Mouse (Mus musculus) 3134 (cell line): ENCODE measurements around the gene Fgf22.
A peak's percentile ranks its signal among the peaks of the same experiment; 100 is the strongest.

Source experiments
- DNase-seq: peaks from one replicate; pipeline ENCODE4 v3.0.0-alpha.2; 2011; ENCODE audit warnings: low spot score; ENCODE audit not compliant: insufficient read length; ENCODE audit errors: extremely low read depth

Gene Fgf22

GRCm38 (mm10) chr10:79766001-79766507 lies 11.2 kb downstream of the Fgf22 start:
- no peak for DNase-seq

- DNase-seq = peak; percentile 100
Measured at GRCm38 (mm10) chr10:79766508-79767325, 11.8 kb downstream of the Fgf22 start, which contains the start of gene Rnf126. TSS of gene Rnf126 (minus strand) at chr10:79766952.

DNA sequence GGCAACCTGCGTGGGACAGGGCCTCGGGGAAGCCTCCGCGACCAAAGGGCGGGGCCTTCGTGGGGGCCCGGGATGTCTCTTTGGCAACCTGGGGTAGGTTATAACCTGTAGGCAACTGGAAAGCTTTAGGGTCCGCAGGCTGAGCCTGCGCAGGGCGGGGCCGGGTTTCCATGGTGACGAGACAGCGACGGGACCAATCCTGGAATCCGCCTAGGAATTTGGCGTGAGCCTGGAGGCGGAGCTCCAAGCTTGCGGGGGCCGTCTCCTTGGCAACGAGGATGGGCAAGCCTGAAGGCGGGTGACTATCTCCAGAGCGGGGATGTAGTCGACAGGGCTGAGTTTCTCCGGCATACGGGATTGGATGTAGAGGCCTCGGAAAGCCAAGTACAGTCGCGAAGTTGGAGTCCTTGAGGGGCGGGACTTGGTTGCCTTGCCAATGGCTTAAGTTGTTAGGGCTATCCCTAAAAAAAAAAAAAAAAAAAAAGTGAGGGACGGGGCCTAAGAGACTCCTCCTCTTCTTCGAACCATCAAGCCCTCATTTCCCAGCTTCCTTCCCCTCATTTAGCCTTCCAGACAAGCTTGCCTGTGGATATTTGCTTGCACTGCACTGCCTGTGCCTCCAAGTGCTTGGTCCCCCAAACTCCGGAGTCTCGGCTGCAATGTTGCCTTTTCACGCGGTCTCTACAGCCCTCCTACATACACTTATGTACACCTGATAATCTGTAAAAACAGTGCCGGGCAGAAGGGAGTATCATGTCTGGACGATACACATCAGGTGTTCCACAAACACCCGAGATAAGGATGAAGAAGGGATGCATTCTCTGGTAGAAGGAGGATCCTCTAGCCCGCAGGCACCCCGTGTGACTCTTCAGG lies 12.7 kb downstream of the Fgf22 start:
- DNase-seq = peak; percentile 97

DNA sequence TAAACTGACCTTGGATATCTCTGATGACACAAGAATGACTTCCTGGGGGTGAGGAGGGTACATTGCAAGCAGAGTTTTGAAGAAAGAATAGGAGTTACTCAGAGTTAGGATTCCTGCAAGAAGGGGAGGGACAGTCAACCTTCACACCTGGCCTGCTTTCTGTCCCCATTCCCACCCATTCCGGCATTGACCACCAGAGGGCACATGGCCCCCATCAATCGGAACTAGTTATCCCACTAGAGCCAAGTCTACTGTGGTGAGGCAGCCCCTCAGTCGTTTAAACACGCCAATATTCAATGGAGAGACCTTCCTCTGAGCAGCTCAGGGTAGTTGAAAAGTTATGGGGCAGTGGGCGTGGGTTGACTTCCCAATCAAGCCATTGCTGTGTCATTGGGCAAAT lies 13.5 kb downstream of the Fgf22 start:
- DNase-seq = no peak

DNA sequence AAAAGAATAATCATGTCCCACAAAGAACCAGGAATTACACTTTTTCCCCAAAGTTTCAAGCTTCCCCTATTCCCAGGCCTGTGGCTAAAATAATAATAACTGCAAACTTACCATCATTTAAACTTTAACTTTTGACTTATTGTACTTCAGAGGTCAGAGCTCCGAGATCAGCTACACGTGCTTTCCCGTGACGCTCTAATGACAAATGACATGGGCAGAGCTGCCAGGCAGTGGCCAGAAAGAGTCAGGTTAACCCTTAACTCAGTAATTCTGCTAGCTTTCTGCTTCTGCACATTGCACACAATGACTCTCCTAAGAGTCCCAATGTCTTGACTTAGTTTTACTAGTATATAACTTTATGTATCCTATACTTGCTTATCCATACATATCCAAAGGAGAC lies 14.5 kb downstream of the Fgf22 start:
- no peak for DNase-seq

DNA sequence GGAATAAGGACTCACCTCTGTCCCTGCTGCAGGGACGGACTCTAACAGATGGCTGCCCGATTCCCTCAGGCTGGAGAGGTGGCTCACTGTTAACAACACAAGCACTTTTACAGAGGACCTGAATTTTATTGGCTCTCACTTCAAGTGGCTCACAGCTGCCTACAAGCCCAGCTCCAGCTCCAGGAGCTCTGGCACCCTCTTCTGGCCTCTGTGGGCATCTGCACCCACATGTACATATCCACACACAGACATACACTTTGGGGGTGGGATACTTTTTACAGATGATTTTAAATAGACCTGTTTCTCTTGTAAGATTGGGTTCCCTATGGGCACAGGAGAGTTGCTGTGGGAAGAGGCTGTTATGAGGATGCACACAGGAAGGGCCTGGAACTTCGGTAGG lies 17.4 kb downstream of the Fgf22 start:
- DNase-seq = no peak

DNA sequence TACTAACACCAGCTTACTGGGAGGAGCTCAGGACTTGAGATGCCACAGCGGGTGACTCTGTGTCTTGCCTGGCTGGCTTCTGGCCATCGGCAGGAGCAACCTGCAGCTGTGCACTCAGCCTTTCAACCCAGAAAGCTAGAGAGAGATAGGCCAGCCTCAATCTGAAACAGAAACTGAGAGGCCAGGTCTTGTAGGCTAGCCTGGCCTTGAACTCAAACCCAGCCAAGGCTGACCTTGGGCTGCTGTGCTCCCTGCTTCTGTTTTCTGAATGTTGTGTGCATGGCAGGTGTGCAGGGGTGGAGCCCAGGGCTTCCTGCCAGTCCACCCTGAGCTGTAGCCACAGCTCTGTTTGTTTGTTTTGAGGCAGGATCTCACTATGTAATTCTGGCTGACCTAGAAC lies 18.3 kb downstream of the Fgf22 start:
- no peak for DNase-seq

DNA sequence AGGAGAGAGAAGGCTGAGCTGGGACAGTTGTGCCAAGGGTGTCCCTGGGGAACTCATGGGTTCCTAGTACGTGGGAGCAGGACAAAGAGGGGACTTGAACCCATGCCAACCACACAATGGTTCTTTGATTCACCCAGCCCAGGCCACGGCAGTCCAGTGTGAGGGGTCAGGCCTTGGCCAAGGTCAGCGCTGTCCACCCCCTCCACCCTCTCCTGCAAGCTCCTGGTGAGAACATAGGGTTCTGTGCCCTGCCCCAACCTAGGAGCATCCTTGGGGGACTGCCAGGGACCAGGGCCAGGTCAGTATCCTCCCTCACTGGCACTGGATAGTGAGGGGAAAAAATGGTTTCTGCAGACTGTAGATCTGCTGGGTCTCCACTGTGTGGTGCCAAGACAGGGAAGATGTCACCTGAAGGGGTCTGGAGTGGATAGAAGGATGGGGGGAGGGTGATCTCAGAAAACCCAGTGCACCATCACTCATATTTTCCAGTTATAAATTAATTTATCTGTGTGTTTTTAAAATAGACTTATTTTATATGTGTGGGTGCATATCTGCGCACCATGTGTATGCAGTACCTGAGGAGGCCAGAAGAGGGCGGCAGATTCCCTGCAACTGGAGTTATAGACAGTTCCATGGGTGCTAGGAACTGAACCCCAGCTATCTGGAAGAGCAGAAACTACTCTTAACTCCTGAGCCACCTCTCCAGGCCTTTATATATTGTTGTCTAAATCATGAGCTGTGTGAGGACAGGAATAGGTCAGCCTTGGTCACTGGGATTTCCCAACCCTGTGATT lies 19.8 kb downstream of the Fgf22 start:
- no peak for DNase-seq

DNA sequence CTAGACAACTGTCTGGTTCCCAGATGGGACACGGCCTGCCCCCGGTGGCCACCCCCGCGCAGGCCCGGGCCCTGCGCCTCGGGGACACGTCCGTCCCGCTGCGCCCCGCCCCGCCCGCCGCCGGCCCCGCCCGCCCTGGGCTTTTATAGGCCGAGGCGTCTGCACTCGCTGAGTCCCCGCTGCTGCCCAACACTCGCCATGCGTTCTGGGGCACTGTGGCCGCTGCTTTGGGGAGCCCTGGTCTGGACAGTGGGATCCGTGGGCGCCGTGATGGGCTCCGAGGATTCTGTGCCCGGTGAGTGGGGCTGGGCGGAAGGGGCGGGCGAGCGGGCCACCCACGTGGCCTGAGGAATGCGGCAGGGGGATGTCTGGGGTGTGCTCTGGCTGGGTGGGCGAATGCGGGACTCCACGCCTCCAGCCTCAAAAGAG lies 22.2 kb downstream of the Fgf22 start, which contains the start of gene Fstl3:
TSS of gene Fstl3 (plus strand) at position 170 of the 429 bp plus-strand sequence.
- peak; percentile 75 for DNase-seq

DNA sequence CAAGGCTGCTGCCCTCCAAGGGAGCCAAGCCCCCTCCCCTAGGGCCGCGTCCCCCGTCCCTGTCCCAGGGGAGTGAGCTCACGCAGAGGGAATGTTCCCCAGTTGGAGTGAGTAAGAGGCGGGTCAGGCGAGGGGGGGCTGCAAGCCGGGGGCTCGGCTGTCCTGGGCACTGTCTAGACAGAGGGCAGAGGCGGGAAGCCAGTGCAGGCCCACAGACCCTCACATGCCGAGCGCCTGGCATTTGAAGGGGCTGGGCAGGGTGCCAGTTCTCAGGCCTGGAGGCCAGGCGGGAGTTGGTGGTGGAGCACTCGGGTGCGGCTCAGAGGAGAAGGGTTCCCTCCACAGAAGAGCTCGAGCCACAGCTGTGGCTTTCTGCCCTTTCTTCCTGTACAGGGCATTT lies 23.1 kb downstream of the Fgf22 start:
- peak; percentile 86 for DNase-seq

DNA sequence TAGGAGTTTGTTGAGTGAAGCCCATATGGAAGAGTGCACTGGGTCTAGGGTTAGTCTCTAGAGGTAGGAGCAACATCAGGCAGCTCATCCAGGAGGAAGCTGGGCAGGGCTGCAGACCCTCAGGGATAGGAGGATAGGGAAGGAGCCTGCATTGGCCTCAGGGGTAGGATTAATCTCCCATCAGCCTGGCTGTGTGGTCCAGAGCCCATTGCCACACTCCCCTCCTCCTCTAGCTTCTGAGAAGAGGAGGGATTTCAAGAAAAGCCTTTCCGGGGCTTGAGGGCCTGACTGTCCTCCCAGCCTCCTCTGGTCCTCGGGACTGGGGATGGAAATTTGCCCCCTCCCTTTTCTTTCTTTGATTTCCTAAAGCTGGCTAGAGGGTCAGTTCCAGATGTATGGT lies 24.3 kb downstream of the Fgf22 start:
- DNase-seq = no peak

DNA sequence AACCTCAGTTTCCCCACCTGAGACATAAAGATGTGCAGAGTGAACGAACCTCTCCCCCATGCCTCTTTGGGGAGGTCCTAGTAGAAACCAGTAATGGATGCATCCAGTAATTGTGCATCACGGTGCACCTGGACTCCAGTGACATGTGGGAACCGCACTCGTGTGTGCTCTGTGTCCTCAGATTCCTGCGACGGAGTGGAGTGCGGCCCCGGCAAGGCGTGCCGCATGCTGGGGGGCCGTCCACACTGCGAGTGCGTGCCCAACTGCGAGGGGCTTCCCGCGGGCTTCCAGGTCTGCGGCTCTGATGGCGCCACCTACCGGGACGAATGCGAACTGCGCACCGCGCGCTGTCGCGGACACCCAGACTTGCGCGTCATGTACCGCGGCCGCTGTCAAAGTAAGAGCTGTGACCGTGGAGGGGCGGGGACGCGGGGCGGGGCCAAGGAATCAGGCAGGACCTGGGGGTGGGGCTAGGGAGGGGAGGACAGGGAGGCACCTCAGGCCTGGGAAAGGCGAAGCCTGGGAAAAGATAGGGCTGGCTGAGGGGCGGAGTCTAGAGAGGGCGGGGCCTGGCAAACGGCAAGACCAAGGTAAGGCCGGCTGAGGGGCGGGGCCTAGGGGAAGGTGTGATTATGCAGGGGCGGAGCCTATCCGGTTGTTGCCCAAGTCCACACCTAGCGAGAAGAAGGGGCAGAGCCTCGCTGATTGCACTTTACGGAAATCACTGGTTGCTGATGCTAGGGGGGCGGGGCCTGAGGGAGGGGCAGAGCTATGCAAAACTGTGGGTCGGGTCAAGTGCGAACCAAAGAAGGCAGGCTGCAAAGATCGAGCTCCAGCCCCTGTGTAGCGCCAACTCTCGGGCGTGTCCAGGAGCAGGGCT lies 25.1 kb downstream of the Fgf22 start:
- peak; percentile 87 for DNase-seq

DNA sequence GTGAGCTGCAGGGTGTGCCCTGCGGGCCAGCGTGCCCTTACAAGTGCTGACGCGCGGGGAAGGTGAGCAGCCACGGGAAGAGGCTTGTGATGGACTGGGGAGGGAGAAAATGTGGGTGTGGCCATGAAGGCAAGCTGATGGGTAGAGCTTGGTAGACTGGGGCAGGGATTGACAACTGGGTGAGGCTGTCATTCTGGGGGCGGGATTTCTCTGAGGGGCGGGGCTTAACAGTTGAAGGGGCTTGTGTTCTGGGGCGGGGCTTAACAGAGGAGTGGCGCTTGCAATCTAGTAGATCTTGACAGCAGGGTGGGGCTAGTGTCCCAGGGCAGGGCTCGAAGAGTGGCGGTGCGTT lies 25.8 kb downstream of the Fgf22 start:
- DNase-seq = no peak

GRCm38 (mm10) chr10:79781139-79781538 lies 26.3 kb downstream of the Fgf22 start:
- no peak for DNase-seq

DNA sequence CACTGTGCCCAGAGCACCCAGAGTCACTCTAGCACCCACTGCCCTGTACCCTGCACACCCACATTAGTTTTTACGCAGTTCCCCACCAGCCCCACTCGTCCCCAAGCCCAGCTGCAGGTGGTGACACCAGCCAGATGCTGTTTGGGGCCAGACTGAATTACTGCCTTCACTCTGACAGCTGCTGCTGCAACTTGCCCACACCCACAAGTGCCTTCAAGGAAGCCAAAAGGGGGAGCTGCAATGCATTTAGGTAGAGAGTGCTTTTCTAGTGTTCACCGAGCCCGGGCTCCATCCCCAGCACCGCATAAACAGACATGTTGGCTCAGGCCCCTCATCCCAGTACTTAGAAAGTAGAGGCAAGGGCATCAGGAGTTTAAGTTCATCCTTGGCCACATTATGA lies 27.1 kb downstream of the Fgf22 start:
- no peak for DNase-seq

DNA sequence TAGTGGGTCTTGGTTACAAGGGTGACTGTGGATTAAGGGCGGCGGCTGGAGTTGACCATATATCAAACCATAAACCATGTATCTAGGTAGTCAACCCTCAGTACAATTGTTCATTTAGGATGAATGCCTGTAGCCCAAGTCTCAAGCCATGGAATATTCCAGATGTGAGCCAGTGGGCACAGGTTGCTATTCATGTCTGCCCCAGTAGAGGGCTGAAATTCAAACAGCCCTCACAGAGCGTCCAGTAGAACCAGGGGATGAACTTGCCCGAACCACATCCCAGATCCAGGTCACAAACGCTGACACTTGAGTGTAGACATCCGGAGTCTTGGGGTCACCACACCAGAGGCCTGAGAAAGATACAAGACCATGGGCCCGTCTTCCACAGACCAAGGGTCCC lies 28.2 kb downstream of the Fgf22 start:
- DNase-seq = no peak

GRCm38 (mm10) chr10:79783920-79784800 lies 29.3 kb downstream of the Fgf22 start:
- DNase-seq = no peak

- DNase-seq = no peak
Measured at GRCm38 (mm10) chr10:79788386-79789158, 33.7 kb downstream of the Fgf22 start.
